Mouse (Mus musculus) midbrain, embryonic 14.5 days (tissue): ENCODE measurements around the gene Slc16a13. TPM values are rescaled to one million over a fixed set of nuclear protein-coding genes. Genes with fewer than 3 reads are reported as not detected.

Experiments
- ATAC-seq: fragments of 200-750 bp; cut with Nextera tagmentation; 2 replicates; pipeline ENCODE4 v1.8.0; 2017; ENCODE audit warnings: moderate number of reproducible peaks, moderate library complexity; ENCODE audit not compliant: low FRiP score, low TSS enrichment
- DNase-seq: peaks from one replicate; pipeline ENCODE4 v3.0.0-alpha.2; 2015
- H3K27ac ChIP-seq: fragments of 300-500 bp; sonication (generic); replicated peaks from 2 replicates; pipeline ENCODE4 v1.5.1; 2014; ENCODE audit warnings: mild to moderate bottlenecking, low read depth, low read length, moderate library complexity
- H3K27me3 ChIP-seq: fragments of 300-500 bp; sonication (generic); 2 replicates; pipeline ENCODE4 v1.6.1; 2014; ENCODE audit warnings: low read length, control low read depth, mixed read lengths; ENCODE audit not compliant: control insufficient read depth, insufficient read depth
- H3K36me3 ChIP-seq: fragments of 300-500 bp; sonication (generic); 2 replicates; pipeline ENCODE4 v1.6.1; 2014; ENCODE audit warnings: low read length, control low read depth; ENCODE audit not compliant: control insufficient read depth, insufficient read depth
- H3K4me1 ChIP-seq: fragments of 300-500 bp; sonication (generic); 2 replicates; pipeline ENCODE4 v1.6.1; 2014; ENCODE audit warnings: mild to moderate bottlenecking, antibody characterized with exemption, low read length, control low read depth; ENCODE audit not compliant: control insufficient read depth, insufficient read depth
- H3K4me2 ChIP-seq: fragments of 300-500 bp; sonication (generic); 2 replicates; pipeline ENCODE4 v1.6.1; 2014; ENCODE audit warnings: mild to moderate bottlenecking, low read length, moderate library complexity
- H3K4me3 ChIP-seq: fragments of 300-500 bp; sonication (generic); replicated peaks from 2 replicates; pipeline ENCODE4 v1.5.1; 2014; ENCODE audit warnings: low read depth, low read length
- H3K9ac ChIP-seq: fragments of 300-500 bp; sonication (generic); replicated peaks from 2 replicates; pipeline ENCODE4 v1.6.1; 2014; ENCODE audit warnings: mild to moderate bottlenecking, low read length, moderate library complexity
- H3K9me3 ChIP-seq: fragments of 300-500 bp; sonication (generic); 2 replicates; pipeline ENCODE4 v1.6.1; 2016; ENCODE audit warnings: low read length, control low read depth, mixed read lengths; ENCODE audit not compliant: control insufficient read depth
- WGBS: fragments of 180-500 bp; shearing (Covaris S2); extraction: QIAGEN DNeasy Blood & Tissue Kit; methylation state at CpG from one replicate; pipeline ENCODE4 v1.1.7; 2014; 5-methylcytosine and 5-hydroxymethylcytosine counted together
- polyA plus RNA-seq: library from polyadenylated mRNA; unstranded; fragments of >200 nt; fragmentation: Nextera tagmentation; extraction: Ambion mirVana; gene quantifications from 2 replicates; pipeline ENCODE4 v1.2.1, GENCODE M21; 2014

Slc16a13 gene
- polyA plus RNA-seq, 1 experiment from 2014 or later, result 10.7 TPM

DNA sequence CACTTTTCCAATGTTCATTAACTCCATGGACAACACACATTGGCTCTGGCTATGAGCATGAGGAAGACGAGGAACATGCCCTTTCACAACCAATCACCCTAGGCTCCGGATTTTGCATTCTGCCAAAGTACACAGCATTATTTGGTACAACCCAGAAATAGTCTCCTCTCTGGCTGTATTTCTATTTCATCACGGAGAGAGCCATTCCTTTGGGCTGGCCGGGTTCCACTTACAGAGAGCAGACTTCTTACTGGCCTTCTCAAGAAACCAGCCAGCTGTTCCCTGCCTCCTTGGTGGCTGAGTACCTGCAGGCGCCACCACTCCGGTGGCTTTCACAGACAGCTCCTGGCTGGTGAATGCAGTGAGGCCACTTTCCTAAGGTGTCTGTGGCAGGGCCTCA, 8.4 kb downstream of the Slc16a13 start, which contains the start of gene Slc16a11:
Gene Slc16a11 (plus strand): TSS at position 330 of the 400 bp plus-strand sequence.
- 67% methylated on average over 6 of the region's 6 CpGs for WGBS
- Histone ChIP-seq H3K4me3 (peak within 1 kb of the TSS; percentile 36), H3K27me3 (peaks cover 49% of the 10 kb centered on the region), H3K4me1 (peaks cover 17% of the 10 kb centered on the region; the same call in 1 of the 2 replicates), H3K36me3 (peaks cover 9% of the 10 kb centered on the region; the same call in 1 of the 2 replicates), H3K4me2 (peak within 1 kb of the TSS; percentile 62), H3K9ac (peak within 1 kb of the TSS; percentile 46; the same call in 1 of the 2 replicates), H3K27ac (no peak within 1 kb of the TSS), H3K9me3 (no peaks in the 10 kb centered on the region)
- no peak for DNase-seq
- ATAC-seq, result no peak

- DNase-seq (no peak), ATAC-seq (no peak)
- H3K27me3 ChIP-seq, result peaks cover 47% of the 10 kb centered on the region
Observed at GRCm38 (mm10) chr11:70211972-70212371, 8.9 kb downstream of the Slc16a13 start.

DNA sequence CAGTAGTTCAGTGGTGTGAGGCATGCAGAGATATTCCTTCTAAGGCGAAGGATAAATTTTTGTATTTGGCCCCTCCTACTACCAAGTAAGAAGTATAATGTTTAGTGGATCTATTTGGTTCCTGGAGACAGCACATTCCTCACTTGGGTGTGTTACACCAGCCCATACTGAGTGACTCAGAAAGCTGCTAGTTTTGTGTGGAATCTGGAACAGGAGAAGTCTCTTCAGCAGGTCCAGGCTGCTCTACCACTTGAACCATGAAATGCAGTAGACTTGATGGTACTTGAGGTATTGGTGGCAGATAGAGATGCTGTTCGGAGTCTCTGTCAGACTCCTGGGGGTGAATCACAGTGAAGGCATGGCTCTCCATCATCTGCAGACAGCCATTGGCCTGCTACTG, 10.2 kb downstream of the Slc16a13 start:
- peaks cover 35% of the 10 kb centered on the region for H3K27me3 ChIP-seq
- no peak overlapping the region for H3K27ac ChIP-seq
- 95% methylated on average over 2 of the region's 2 CpGs for WGBS
- no peaks in the 10 kb centered on the region for H3K36me3 ChIP-seq
- H3K4me3 ChIP-seq, result no peak overlapping the region
- no peak overlapping the region for H3K9ac ChIP-seq
- no peak overlapping the region for H3K4me2 ChIP-seq
- DNase-seq (no peak), ATAC-seq (no peak)
- H3K4me1 ChIP-seq, result peaks cover 17% of the 10 kb centered on the region; the same call in 1 of the 2 replicates
- H3K9me3 ChIP-seq, result no peaks in the 10 kb centered on the region

More at GRCm38 (mm10) chr11:70211972-70212371, 8.9 kb downstream of the Slc16a13 start:
- no peak overlapping the region for H3K4me3 ChIP-seq
- no peaks in the 10 kb centered on the region for H3K9me3 ChIP-seq
- 64% methylated on average over 6 of the region's 6 CpGs for WGBS
- H3K9ac ChIP-seq, result no peak overlapping the region
- peaks cover 4% of the 10 kb centered on the region; the same call in 1 of the 2 replicates for H3K36me3 ChIP-seq
- no peak overlapping the region for H3K4me2 ChIP-seq
- H3K4me1 ChIP-seq, result peaks cover 17% of the 10 kb centered on the region; the same call in 1 of the 2 replicates
- H3K27ac ChIP-seq, result no peak overlapping the region

GRCm38 (mm10) chr11:70208778-70209388, 12.0 kb downstream of the Slc16a13 start:
- Histone ChIP-seq H3K4me2 (no peak overlapping the region), H3K9ac (no peak overlapping the region), H3K27me3 (peaks cover 17% of the 10 kb centered on the region), H3K9me3 (no peaks in the 10 kb centered on the region), H3K4me3 (no peak overlapping the region), H3K36me3 (no peaks in the 10 kb centered on the region), H3K4me1 (0 out of 2 replicates have a peak, but pooled peaks cover 4% of the 10 kb centered on the region), H3K27ac (no peak overlapping the region)
- ATAC-seq (no peak), DNase-seq (no peak)
- WGBS, result 78% methylated on average over 5 of the region's 5 CpGs

- no peak for DNase-seq
- Histone ChIP-seq H3K4me2 (no peak overlapping the region), H3K27ac (no peak overlapping the region), H3K4me3 (no peak overlapping the region), H3K4me1 (no peaks in the 10 kb centered on the region), H3K9ac (no peak overlapping the region), H3K36me3 (no peaks in the 10 kb centered on the region), H3K9me3 (no peaks in the 10 kb centered on the region), H3K27me3 (0 out of 2 replicates have a peak, but pooled peaks cover 4% of the 10 kb centered on the region)
- WGBS, result 90% methylated on average over 7 of the region's 7 CpGs
- no peak for ATAC-seq
Observed at GRCm38 (mm10) chr11:70207283-70207682, 13.6 kb downstream of the Slc16a13 start.

DNA sequence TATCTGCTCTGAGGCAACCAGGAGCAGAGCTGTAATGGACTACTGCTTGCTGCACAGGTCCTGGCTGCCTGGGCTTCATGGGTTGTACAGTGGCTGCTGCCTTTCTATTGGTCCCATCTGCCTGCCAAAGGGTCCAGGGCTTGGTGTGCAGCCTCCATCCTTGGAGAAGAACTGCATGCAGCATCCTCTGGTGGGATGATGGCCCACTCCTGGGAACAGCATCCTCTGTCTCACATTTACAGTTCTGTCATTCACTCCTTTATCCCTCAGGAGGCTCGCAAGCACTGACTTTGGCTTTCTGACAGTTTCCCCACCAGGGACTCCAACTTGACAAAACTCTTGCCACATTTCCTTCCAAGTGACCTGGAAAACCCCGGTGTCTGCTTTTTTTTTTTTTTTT, 14.1 kb downstream of the Slc16a13 start:
- Histone ChIP-seq H3K36me3 (no peaks in the 10 kb centered on the region), H3K4me3 (no peak overlapping the region), H3K4me1 (no peaks in the 10 kb centered on the region), H3K9me3 (no peaks in the 10 kb centered on the region), H3K9ac (no peak overlapping the region), H3K27me3 (no peaks in the 10 kb centered on the region), H3K4me2 (no peak overlapping the region), H3K27ac (no peak overlapping the region)
- DNase-seq (no peak), ATAC-seq (no peak)
- WGBS, result 90% methylated on average over 2 of the region's 2 CpGs

- Histone ChIP-seq H3K36me3 (no peaks in the 10 kb centered on the region), H3K27ac (no peak overlapping the region), H3K4me1 (no peaks in the 10 kb centered on the region), H3K9me3 (no peaks in the 10 kb centered on the region), H3K9ac (no peak overlapping the region), H3K4me3 (no peak overlapping the region), H3K27me3 (no peaks in the 10 kb centered on the region), H3K4me2 (no peak overlapping the region; the same call in 1 of the 2 replicates)
- 39% methylated on average over 5 of the region's 5 CpGs for WGBS
- no peak for ATAC-seq
- DNase-seq, result peak; percentile 93
Observed at GRCm38 (mm10) chr11:70201691-70202090, 19.2 kb downstream of the Slc16a13 start.

GRCm38 (mm10) chr11:70200036-70200608, 20.7 kb downstream of the Slc16a13 start:
- no peaks in the 10 kb centered on the region for H3K9me3 ChIP-seq
- H3K27me3 ChIP-seq, result no peaks in the 10 kb centered on the region
- H3K4me2 ChIP-seq, result no peak overlapping the region
- no peaks in the 10 kb centered on the region for H3K36me3 ChIP-seq
- H3K4me3 ChIP-seq, result no peak overlapping the region
- H3K9ac ChIP-seq, result no peak overlapping the region
- ATAC-seq, result no peak
- no peak for DNase-seq
- no peak overlapping the region for H3K27ac ChIP-seq
- 79% methylated on average over 5 of the region's 5 CpGs for WGBS
- no peaks in the 10 kb centered on the region for H3K4me1 ChIP-seq

- no peak overlapping the region for H3K9ac ChIP-seq
- no peak overlapping the region for H3K27ac ChIP-seq
- H3K9me3 ChIP-seq, result no peaks in the 10 kb centered on the region
- no peak for DNase-seq
- no peaks in the 10 kb centered on the region for H3K27me3 ChIP-seq
- no peaks in the 10 kb centered on the region for H3K36me3 ChIP-seq
- no peaks in the 10 kb centered on the region for H3K4me1 ChIP-seq
- H3K4me2 ChIP-seq, result no peak overlapping the region
- ATAC-seq, result no peak
- no peak overlapping the region for H3K4me3 ChIP-seq
- WGBS, result 82% methylated on average over 8 of the region's 8 CpGs
Observed at GRCm38 (mm10) chr11:70199107-70199506, 21.8 kb downstream of the Slc16a13 start.
